Mouse (Mus musculus) common myeloid progenitor, adult 5-6 weeks (primary cell): Measurements from ENCODE around the gene Mef2c. TPM values are rescaled to one million over a fixed set of nuclear protein-coding genes. Genes with fewer than 3 reads are reported as not detected.

Source experiments
- ATAC-seq: replicated peaks from 2 replicates; pipeline ENCODE4 v1.8.0; 2016; ENCODE audit warnings: low read depth, mild to moderate bottlenecking, moderate TSS enrichment, inconsistent platforms; ENCODE audit not compliant: poor library complexity, severe bottlenecking
- total RNA-seq: library from RNA; stranded (forward); fragments of 200-1000, 187-1606 nt; gene quantifications from 2 replicates; pipeline ENCODE4 v1.2.3, GENCODE M21; 2017

Gene Mef2c
- total RNA-seq, 1 experiment from 2014 or later, result 380 TPM

- peak; percentile 36 for ATAC-seq
These were observed 99.8 kb downstream of the Mef2c start for GRCm38 (mm10) chr13:83603373-83604265.

DNA sequence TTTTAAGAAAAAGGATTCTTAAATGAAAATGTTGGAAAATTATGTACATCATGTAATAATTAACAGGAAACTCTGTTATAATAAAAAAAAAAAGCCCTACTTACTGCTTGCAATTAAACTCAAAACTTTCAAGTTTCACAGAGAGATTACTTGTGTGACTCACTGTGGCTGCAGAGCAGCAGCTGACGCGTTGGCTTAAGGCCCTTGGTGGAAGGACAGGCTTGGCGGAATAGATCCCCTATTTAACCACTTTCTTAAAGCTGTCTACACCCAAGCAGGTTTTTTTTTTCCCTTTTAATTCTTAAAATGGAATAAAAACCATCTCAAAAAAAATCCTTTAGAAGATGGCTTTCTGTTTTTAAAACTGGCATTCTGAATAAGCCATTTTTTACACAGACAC lies 100.5 kb downstream of the Mef2c start:
- ATAC-seq, result 0 out of 2 replicates have a peak, but pooled peaks have one; percentile 16

GRCm38 (mm10) chr13:83604785-83605184 lies 101.0 kb downstream of the Mef2c start:
- ATAC-seq, result peak; percentile 16

GRCm38 (mm10) chr13:83607883-83608581 lies 104.2 kb downstream of the Mef2c start:
- no peak for ATAC-seq

- peak; percentile 87 for ATAC-seq
These were observed 105.2 kb downstream of the Mef2c start for GRCm38 (mm10) chr13:83608851-83609516.

DNA sequence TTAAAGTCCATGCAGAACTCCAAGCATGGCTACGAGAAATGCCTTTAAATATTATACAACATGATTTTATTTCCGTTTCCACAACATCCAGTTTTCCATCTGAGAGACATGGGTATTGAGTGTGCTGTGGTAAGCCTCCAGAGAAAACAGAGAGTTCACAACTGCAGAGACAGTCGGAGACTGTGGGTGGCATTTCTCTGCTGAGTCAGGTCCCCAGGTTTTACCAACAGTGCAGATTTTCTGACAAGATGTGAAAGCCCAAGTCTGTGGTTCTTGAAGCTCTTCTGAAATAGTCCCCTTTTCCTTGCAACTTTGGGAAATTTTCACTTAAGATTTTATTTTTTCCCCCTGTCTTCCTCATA lies 105.7 kb downstream of the Mef2c start:
- ATAC-seq, result peak; percentile 52

GRCm38 (mm10) chr13:83610124-83610523 lies 106.3 kb downstream of the Mef2c start:
- no peak for ATAC-seq

DNA sequence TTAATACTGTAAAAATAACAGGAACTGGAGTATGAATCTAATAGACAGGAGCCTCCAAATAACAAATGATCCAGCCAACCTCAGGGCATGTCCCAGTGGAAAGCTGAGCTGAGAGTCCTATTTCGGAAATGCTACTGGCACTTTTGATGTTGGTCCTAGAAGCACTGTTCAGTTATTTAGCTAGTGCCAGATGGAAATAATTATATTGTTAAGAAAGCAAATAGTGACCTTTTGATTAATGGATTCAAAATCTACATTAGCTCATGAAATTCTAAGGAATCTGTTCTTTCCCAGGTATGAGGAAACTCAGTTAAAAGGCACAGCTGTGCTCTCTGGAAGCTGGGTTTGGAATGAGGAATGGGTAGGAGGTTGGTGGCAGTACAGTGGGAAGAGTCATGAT lies 108.4 kb downstream of the Mef2c start:
- no peak for ATAC-seq

GRCm38 (mm10) chr13:83615875-83616274 lies 112.0 kb downstream of the Mef2c start:
- peak; percentile 79 for ATAC-seq

DNA sequence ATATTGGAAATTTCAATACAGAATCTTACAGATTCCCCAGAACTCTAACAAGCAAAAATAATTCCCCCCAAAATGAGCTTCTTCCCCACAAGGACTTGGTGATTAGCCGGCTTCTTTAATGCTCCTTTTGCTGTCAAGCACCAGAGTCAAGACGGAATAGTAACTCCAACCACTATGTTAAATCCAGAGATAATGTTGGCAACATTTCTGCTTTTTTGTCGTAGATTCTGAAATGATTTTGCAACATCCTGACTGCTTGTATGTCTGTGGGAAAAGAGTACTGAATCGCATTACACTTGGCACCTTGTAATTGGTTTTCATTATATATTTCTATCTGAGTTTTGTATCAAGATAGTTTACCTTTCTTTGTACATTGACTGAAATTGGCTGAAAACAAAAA lies 120.8 kb downstream of the Mef2c start:
- no peak for ATAC-seq

GRCm38 (mm10) chr13:83627429-83627828 lies 123.6 kb downstream of the Mef2c start:
- no peak for ATAC-seq

DNA sequence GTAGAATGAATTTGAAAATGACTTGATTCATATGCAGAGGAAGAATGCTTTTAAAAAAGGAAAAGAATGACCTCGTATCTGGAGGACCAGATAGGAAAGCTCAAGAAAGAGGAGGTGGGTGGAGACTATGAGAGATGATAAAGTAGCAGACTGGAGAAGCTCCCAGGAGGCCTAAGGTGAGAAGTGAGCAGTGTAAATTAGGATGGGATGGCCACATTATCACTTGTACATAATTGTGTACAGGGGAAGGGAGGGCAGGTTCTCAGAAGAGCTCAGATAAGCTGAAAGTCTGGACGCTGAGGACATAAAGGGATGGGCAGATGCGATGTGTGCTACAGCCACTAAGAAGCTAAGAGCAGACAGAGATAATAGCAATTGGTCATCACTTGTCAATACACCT lies 124.3 kb downstream of the Mef2c start:
- no peak for ATAC-seq

DNA sequence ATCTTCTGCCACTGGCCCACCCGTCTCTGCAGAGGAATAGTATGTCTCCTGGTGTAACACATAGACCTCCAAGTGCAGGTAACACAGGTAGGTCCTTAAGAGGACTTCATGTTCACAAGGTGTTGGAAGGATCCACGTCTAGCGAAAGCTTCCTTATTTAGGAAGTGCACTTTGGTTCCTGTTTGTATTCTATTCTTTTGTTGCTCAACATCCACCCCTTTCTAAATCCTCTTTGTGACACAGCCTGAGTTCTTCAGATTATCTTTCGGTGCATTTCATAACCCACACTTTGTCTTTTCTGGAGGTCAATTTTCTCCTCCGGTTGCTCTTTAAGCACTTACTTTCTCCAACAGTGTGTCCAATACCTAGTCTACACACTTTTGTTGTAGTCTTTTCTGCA lies 129.3 kb downstream of the Mef2c start:
- ATAC-seq, result no peak

DNA sequence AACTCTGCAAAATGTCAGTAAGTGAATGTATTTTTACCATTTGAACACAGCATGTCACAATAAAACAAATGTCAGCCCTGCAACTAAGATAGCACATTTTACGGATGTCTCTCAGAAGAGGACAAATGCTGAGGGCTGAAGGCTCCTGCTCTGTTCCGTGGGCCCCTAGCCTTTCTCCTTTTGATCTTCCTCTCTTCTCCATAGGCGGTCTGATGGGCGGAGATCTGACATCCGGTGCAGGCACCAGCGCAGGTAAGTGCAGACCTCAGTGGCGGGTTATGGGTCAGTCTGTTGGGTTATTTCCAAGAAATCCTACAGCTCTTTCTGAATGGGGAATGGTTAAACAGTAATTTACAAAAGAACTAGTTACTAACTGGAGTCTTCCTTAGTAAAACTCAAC lies 131.4 kb downstream of the Mef2c start:
- no peak for ATAC-seq

DNA sequence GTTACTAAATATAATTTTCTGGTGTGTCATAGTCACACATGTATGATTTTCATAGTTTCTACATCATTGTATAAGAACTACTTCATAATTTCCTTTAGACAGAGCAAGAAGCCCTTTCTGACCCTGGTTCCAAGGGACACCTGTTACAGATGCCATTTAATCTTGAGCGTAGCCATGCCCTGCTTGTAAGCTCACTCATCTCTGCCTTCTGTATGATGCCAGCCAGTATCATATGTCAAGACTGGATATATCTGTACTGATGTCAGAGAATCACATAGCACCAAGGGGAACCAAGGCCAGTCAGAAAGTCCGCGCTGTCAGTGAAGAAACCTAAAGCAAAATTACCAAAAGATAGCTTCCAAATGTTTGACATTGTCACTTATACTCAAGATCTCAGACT lies 133.8 kb downstream of the Mef2c start:
- ATAC-seq, result no peak

GRCm38 (mm10) chr13:83638735-83639134 lies 134.9 kb downstream of the Mef2c start:
- ATAC-seq, result no peak

DNA sequence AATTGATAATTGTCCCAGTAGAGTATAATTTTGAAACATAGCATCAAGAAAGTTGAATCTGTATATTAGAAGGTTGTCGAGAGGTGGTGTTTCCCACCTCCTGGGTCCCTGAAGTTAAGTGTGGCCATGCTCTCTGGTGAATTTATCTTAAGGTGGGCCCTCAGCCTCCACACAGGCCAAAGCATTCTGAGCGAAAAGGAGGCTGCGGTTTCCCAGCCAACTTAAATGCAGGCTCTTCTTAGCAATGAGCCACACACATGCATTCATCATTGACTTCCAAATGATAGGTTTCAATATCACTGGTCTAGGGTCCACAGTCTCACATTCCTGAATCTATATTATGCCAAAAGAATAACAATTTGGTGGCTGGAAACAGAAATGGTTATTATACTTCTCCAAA lies 145.2 kb downstream of the Mef2c start:
- no peak for ATAC-seq

DNA sequence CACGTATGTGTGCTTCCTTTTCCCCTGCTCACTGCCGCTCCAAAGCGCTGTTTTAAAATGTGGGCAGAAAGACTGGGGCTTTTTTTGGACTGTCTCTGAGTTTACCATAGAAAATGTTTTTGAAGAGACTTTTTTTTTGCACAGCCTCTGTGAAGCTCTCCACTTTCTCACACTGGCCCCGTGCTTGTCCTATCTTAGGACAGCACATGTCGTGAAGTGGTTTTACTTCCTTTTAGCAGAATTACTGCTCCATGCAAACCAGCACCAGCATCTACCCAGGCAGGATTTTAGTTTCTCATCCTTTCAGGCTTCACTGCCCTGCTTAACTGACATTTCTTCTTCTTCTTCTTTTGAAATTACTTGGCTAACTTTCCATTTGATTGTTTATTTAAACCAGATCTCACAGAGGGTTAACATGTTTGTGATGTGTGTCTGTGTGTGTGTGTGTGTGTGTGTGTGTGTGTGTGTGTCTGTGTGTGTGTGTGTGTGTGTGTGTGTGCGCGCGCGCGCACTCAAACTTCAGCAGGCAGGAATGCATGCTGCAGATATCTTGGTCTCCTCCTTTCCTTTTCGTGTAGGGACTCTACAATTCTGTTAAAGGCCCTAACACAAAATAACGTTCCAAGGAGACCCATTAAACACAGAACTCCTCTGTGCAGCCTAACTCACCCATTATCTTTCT lies 146.1 kb downstream of the Mef2c start:
- peak; percentile 91 for ATAC-seq

GRCm38 (mm10) chr13:83650807-83651206 lies 147.0 kb downstream of the Mef2c start:
- no peak for ATAC-seq

GRCm38 (mm10) chr13:83651941-83652548 lies 148.2 kb downstream of the Mef2c start:
- peak; percentile 19; the same call in 1 of the 2 replicates for ATAC-seq
